Mouse (Mus musculus) heart, embryonic 15.5 days (tissue): ENCODE measurements around the gene Dop1b. TPM values are rescaled to one million over a fixed set of nuclear protein-coding genes. Genes with fewer than 3 reads are reported as not detected.
"Not testable (repeated sequence)": the region's sequence is repeated elsewhere in the genome, so short reads cannot be mapped to it uniquely, and the experiment has no call there.

ENCODE experiments used
- ATAC-seq: fragments of 200-750 bp; cut with Nextera tagmentation; replicated peaks from 2 replicates; pipeline ENCODE4 v1.8.0; 2017; ENCODE audit warnings: low read depth, moderate TSS enrichment; ENCODE audit not compliant: insufficient number of reproducible peaks, insufficient read depth, low FRiP score
- H3K27ac ChIP-seq: fragments of 300-500 bp; sonication (generic); 2 replicates; pipeline ENCODE4 v1.5.1; 2015; ENCODE audit warnings: mild to moderate bottlenecking, inconsistent platforms
- H3K27me3 ChIP-seq: fragments of 300-500 bp; sonication (generic); 2 replicates; pipeline ENCODE4 v1.6.1; 2015; ENCODE audit warnings: inconsistent platforms
- H3K36me3 ChIP-seq: fragments of 300-500 bp; sonication (generic); 2 replicates; pipeline ENCODE4 v1.6.1; 2015; ENCODE audit warnings: mild to moderate bottlenecking, inconsistent platforms
- H3K4me1 ChIP-seq: fragments of 300-500 bp; sonication (generic); replicated peaks from 2 replicates; pipeline ENCODE4 v1.6.1; 2015; ENCODE audit warnings: inconsistent platforms
- H3K4me2 ChIP-seq: fragments of 300-500 bp; sonication (generic); 2 replicates; pipeline ENCODE4 v1.6.1; 2015; ENCODE audit warnings: inconsistent platforms, mild to moderate bottlenecking, moderate library complexity
- H3K4me3 ChIP-seq: fragments of 300-500 bp; sonication (generic); 2 replicates; pipeline ENCODE4 v1.5.1; 2015; ENCODE audit warnings: mild to moderate bottlenecking, inconsistent platforms
- H3K9ac ChIP-seq: fragments of 300-500 bp; sonication (generic); 2 replicates; pipeline ENCODE4 v1.6.1; 2015; ENCODE audit warnings: mild to moderate bottlenecking, inconsistent platforms
- H3K9me3 ChIP-seq: fragments of 300-500 bp; sonication (generic); replicated peaks from 2 replicates; pipeline ENCODE4 v1.6.1; 2016; ENCODE audit warnings: inconsistent platforms
- WGBS: fragments of 180-500 bp; shearing (Covaris S2); methylation state at CpG from one replicate; pipeline ENCODE4 v1.1.7; 2015; ENCODE audit warnings: mixed read lengths; 5-methylcytosine and 5-hydroxymethylcytosine counted together
- polyA plus RNA-seq: library from polyadenylated mRNA; unstranded; fragments of >200 nt; fragmentation: Nextera tagmentation; extraction: Ambion mirVana; gene quantifications from 2 replicates; pipeline ENCODE4 v1.2.1, GENCODE M21; 2015

The Dop1b gene
- polyA plus RNA-seq: 8.3 and 9.9 TPM in 2 replicates

DNA sequence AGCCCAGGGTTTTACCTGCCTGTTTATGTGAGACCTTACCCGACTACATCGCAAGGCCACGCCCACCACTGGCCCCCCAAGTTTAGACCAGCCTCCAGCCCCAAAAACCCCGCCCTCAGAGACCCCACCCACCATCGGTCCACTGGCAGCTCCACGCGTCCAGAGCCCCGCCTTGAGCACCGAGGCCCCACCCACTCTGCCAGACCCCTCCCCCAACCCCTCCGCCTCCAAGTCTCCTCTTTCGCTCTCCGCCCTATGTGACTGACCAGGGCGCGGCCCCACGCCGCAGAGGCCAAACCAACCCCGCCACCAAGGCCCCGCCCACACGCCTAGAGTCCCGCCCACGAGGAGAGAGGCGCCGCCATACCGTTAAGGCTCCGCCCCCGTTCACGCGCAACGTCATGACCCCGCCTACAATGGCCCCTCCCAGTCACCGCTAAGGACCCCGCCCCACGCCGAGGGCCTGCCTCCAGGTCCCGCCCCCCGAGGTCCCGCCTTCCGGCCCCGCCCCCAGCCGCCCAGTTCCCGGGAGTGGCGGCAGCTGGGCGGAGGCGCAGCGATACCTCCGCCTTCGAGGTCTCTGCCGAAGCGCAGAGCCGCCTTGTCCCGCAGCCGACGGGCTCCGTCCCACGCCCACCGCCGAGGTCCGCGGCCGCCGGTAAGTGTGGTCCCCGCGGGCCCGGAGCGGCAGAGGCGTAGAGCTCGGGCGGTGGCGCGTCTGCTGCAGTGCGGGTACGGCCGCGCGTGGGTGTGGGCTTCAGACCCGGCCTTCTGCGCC, at the start of gene Dop1b:
Dop1b (plus strand) TSS at position 494 of the 778 bp plus-strand sequence.
- Histone ChIP-seq H3K4me3 (peak within 1 kb of the TSS; percentile 93), H3K9me3 (no peaks in the 10 kb centered on the region), H3K27me3 (peaks cover 6% of the 10 kb centered on the region), H3K4me2 (peak within 1 kb of the TSS; percentile 99), H3K4me1 (peaks cover 13% of the 10 kb centered on the region), H3K9ac (peak within 1 kb of the TSS; percentile 86), H3K36me3 (no peaks in the 10 kb centered on the region), H3K27ac (peak within 1 kb of the TSS; percentile 71)
- ATAC-seq: peak; percentile 95
- under 1% methylated on average over 75 of the region's 77 CpGs for WGBS

DNA sequence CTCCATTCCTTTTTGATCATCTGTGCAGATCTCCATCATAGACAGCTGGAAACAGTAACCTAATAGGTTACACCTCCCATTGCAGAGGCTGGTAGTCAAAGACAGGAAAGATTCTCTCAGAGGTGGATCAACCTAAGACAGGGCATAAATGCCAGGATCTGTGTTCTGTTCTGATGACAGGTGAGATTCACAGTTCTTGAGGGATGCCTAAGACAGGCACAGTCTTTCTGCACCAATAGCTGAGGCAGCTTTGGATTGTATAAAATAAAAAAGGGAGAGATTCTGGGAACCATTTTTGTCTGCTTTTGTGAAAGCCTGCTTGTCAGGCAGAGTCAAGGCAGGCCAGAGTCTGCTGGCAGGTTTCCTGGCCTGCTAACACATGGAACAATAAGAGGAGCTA, 43.7 kb upstream of the Dop1b start:
- Histone ChIP-seq H3K27me3 (no peaks in the 10 kb centered on the region), H3K36me3 (no peaks in the 10 kb centered on the region), H3K4me1 (no peaks in the 10 kb centered on the region), H3K9ac (no peak overlapping the region), H3K4me3 (no peak overlapping the region), H3K4me2 (no peak overlapping the region), H3K27ac (no peak overlapping the region), H3K9me3 (peaks cover 4% of the 10 kb centered on the region; the same call in 1 of the 2 replicates)
- no peak for ATAC-seq

DNA sequence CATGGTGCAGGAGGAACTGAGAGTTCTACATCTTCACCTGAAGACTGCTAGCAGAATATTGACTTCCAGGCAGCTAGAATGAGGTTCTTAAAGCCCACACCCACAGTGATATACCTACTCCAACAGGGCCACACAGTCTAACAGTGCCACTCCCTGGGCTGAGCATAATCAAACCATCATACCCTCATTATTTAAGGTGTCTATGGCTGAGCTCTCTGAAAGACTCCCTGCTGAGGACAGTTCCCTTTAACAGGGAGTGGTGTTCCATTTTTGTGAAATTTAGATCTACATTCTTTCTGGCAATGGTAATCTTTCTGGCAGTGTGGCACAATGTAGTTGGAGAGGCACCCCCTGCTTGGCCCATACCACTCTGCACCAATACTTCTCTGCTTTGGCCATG, 42.2 kb upstream of the Dop1b start:
- Histone ChIP-seq H3K9ac (no peak overlapping the region), H3K4me3 (no peak overlapping the region), H3K4me1 (no peaks in the 10 kb centered on the region), H3K27me3 (no peaks in the 10 kb centered on the region), H3K4me2 (no peak overlapping the region), H3K9me3 (peaks cover 4% of the 10 kb centered on the region; the same call in 1 of the 2 replicates), H3K27ac (no peak overlapping the region), H3K36me3 (no peaks in the 10 kb centered on the region)
- ATAC-seq: no peak

DNA sequence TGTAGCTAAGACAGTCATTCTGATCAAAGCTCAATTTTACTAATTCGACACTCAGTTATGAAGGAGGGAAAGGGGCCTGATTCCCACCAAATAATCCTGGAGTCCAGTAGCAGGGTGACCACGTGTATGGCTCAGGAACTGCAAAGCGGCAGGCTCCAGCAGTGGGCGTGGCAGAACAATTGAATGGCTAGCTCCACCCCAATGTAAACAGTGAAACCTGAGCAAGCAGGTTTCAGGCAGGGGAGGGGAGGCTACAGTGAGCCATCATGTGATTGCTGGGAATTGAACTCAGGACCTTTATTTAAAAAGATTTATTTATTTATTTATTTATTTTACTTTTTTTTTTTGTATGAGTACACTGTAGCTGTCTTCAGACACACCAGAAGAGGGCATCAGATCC, 41.2 kb upstream of the Dop1b start:
- not testable (repeated sequence) for H3K4me2 ChIP-seq, H3K9me3 ChIP-seq, H3K4me3 ChIP-seq, H3K27me3 ChIP-seq, H3K27ac ChIP-seq, H3K9ac ChIP-seq, H3K36me3 ChIP-seq, ATAC-seq, H3K4me1 ChIP-seq
- WGBS: 43% methylated on average over 4 of the region's 4 CpGs

DNA sequence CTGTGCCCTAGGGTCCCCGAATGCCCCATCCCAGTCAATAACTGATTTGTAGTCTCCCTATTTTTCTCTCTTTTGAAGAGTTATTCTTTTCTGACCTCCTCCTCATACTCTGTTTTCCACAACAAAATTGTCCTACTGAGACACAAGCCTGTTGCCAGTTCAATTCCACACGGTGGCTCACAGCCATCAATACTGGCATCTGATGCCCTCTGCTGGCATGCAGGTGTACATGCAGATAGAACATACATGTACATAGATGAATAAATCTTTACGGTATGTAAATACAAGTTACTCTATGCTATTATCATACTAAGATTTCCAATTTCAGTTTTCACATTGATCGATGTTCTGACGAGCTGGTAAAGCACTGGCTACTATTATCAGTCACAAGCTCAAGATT, 40.6 kb upstream of the Dop1b start:
- Histone ChIP-seq H3K4me2 (no peak overlapping the region), H3K9ac (no peak overlapping the region), H3K9me3 (peaks cover 4% of the 10 kb centered on the region; the same call in 1 of the 2 replicates), H3K27me3 (no peaks in the 10 kb centered on the region), H3K4me3 (no peak overlapping the region), H3K4me1 (no peaks in the 10 kb centered on the region), H3K36me3 (no peaks in the 10 kb centered on the region), H3K27ac (no peak overlapping the region)
- ATAC-seq: no peak
- 84% methylated on average over 5 of the region's 5 CpGs for WGBS

DNA sequence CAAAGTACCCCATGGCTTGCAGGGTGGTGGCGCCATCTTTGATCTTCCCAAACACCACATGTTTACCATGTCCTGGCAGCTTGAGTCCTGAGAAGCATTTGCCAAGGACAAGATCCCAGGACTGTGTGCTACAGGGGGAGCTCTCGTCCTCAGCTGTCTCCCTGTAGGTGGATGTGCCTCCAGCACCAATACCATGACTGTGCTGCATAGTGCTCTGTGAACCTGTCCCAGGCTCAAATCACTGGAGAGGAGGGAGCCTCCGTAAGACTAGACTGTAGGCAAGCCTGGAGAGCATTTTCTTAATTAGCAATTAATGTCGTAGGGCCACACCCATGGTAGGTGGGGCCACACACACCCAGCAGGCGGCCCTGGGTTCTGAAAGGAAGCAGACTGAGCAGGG, 35.3 kb upstream of the Dop1b start:
- Histone ChIP-seq H3K4me3 (no peak overlapping the region), H3K27ac (no peak overlapping the region), H3K4me2 (no peak overlapping the region), H3K36me3 (no peaks in the 10 kb centered on the region), H3K27me3 (peaks cover 15% of the 10 kb centered on the region), H3K9ac (no peak overlapping the region), H3K9me3 (no peaks in the 10 kb centered on the region), H3K4me1 (no peaks in the 10 kb centered on the region)
- 79% methylated on average over 5 of the region's 5 CpGs for WGBS
- ATAC-seq: no peak

DNA sequence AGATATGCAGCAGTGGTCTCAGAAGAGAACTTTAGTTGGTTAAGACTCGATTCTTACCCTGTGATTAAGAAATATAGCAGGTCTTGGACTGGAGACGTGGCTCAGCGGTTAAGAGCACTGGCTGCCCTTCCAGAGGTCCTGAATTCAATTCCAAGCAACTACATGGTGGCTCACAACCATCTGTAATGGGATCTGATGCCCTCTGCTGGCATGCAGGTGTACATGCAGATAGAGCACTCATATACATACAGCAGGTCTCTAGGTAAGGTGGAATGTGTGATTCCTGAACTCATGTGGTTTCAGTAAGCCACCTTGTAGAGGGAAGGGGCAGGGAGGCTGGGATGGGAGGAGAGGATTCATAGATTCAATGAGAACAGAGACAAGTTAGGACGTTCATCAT, 33.5 kb upstream of the Dop1b start:
- H3K9ac ChIP-seq: no peak overlapping the region
- H3K4me1 ChIP-seq: peaks cover 9% of the 10 kb centered on the region
- no peak overlapping the region for H3K4me3 ChIP-seq
- H3K27me3 ChIP-seq: peaks cover 34% of the 10 kb centered on the region
- 73% methylated on average over 4 of the region's 4 CpGs for WGBS
- no peak overlapping the region for H3K27ac ChIP-seq
- no peak overlapping the region for H3K4me2 ChIP-seq
- no peaks in the 10 kb centered on the region for H3K9me3 ChIP-seq
- H3K36me3 ChIP-seq: no peaks in the 10 kb centered on the region
- no peak for ATAC-seq

DNA sequence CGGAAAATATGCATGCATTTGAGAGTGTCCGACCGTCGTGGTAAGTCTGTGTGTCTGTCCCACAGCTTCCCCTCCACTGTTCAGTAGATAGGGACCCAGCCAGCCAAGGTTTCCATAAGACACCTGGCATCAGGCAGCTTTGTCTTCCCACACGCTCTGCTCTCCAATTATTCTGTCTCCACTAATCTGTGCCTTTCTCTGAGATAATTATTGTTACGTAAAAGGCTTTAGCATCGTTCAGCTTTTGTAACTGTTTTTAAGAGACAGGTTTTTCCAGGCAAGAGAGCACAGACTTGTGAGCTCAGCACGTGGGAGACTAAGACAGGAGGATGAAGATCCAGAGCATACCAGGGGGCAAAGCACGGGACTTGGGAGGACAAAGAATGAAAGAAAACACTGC, 32.5 kb upstream of the Dop1b start:
- Histone ChIP-seq H3K36me3 (no peaks in the 10 kb centered on the region), H3K4me1 (peaks cover 19% of the 10 kb centered on the region), H3K4me3 (no peak overlapping the region), H3K4me2 (no peak overlapping the region), H3K27ac (no peak overlapping the region), H3K27me3 (peaks cover 43% of the 10 kb centered on the region), H3K9me3 (no peaks in the 10 kb centered on the region), H3K9ac (no peak overlapping the region)
- ATAC-seq: no peak
- WGBS: 47% methylated on average over 9 of the region's 9 CpGs

DNA sequence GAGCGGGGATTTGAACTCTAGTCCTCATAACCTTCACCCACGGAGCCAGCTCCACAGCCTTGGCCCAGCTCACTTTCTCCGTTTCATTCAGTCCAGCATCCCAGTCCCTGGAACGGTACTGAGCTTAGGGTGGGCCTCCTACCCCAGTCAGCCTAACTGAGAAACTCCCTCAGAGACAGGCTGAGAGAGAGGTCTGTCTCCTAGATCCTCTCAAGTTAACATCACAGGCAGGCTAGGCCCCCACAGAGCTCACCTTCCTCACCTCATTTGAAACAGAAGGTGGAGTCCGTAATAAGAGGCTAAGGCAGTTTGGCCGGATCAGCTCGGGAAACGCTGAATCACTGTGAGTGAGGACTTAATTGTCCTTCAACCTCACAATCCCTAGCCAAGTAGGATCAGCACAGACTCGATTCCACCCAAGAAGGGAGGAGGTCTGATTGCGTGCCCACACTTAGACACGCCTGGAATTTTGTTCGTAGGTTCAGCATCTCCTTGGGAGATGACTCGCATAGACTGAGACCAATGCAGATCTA, 29.5 kb upstream of the Dop1b start:
- peak overlapping the region; percentile 56 for H3K4me3 ChIP-seq
- H3K36me3 ChIP-seq: no peaks in the 10 kb centered on the region
- H3K9ac ChIP-seq: 0 out of 2 replicates have a peak overlapping the region, but pooled peaks have one; percentile 54
- 0 out of 2 replicates have a peak, but pooled peaks cover 5% of the 10 kb centered on the region for H3K9me3 ChIP-seq
- H3K27me3 ChIP-seq: peaks cover 60% of the 10 kb centered on the region
- H3K4me1 ChIP-seq: peaks cover 21% of the 10 kb centered on the region
- 23% methylated on average over 13 of the region's 13 CpGs for WGBS
- ATAC-seq: no peak
- peak overlapping the region; percentile 95 for H3K4me2 ChIP-seq
- H3K27ac ChIP-seq: no peak overlapping the region

DNA sequence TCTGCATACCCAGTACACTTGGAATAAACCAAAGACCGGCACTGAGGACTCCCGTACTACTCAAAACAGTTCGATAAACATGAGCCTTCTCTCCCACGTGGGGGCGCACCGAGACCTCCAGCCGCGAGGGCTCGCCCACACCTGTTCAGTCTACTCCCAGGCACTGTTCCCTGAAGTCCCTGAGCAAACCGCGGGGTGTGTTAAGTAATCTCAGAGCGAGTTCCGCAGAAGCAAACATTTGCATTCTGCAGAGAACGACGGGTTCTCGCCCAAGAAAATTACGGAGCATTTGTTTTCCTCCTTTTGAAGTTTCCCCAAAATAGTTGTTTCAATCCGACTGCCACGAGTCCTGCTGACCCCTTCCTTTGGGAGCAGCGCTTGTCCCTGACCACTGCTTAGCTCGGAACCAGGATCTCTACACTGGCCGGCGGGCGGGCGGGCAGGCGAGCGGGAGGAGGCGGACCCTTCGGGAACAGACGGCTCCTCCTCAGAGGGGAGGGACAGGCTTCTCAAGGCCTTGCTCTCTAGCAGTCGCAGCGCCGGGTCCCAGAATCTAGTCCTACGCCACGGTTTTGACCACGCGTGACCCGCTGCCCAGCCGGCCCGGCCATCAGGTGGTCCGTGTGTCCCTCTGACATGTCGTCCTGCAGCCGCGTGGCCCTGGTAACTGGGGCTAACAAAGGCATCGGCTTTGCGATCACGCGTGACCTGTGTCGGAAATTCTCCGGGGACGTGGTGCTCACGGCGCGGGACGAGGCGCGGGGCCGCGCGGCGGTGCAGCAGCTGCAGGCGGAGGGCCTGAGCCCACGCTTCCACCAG, 28.8 kb upstream of the Dop1b start, which contains the start of gene Cbr3:
Cbr3 (plus strand) TSS at position 527 of the 819 bp plus-strand sequence.
- WGBS: 1% methylated on average over 63 of the region's 63 CpGs
- peak; percentile 67 for ATAC-seq
- peaks cover 65% of the 10 kb centered on the region for H3K27me3 ChIP-seq

DNA sequence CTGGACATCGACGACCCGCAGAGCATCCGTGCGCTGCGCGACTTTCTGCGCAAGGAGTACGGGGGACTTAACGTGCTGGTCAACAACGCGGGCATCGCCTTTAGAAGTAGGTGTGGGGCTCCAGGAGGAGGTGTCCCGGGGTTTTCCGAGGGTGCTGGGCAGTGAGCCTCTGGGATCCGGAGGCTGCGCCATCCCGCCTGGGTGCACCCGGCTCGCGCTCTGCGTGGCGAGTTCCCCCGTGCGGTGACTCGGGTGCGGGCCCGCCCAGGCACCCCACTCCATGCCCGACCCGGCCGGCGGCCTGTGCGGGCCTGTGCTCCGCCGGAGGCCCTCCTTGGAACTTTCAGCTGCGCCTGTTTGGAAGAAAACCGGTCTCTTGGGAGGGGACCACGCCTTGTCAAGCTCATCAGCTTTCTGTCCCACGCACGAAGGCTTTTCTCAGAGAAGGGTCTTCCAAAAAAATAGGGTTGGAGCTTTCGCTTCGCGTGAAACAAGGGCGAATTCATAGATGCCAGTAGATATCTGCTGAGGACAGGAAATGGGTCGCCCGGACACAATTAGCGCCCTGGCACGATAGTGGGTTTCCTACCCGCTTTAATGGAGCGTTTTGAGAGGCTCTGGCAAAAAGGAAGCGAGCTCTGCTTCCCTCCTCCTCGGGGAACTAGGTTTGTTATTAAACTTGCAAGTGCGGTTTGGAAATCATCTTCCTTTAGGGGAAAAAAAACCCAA, 28.0 kb upstream of the Dop1b start:
- Histone ChIP-seq H3K36me3 (no peaks in the 10 kb centered on the region), H3K9ac (peak overlapping the region; percentile 54), H3K4me1 (peaks cover 21% of the 10 kb centered on the region), H3K4me3 (peak overlapping the region; percentile 56), H3K4me2 (peak overlapping the region; percentile 95), H3K27ac (no peak overlapping the region), H3K27me3 (peaks cover 64% of the 10 kb centered on the region), H3K9me3 (0 out of 2 replicates have a peak, but pooled peaks cover 5% of the 10 kb centered on the region)
- no peak for ATAC-seq
- under 1% methylated on average over 53 of the region's 53 CpGs for WGBS

More for the DNA sequence above, 28.8 kb upstream of the Dop1b start, which contains the start of gene Cbr3:
- peak within 1 kb of the TSS; percentile 95 for H3K4me2 ChIP-seq
- peak within 1 kb of the TSS; percentile 56 for H3K4me3 ChIP-seq
- H3K9me3 ChIP-seq: 0 out of 2 replicates have a peak, but pooled peaks cover 5% of the 10 kb centered on the region
- no peaks in the 10 kb centered on the region for H3K36me3 ChIP-seq
- H3K4me1 ChIP-seq: peaks cover 21% of the 10 kb centered on the region
- peak within 1 kb of the TSS; percentile 54 for H3K9ac ChIP-seq
- no peak within 1 kb of the TSS for H3K27ac ChIP-seq
